Mouse (Mus musculus) MEL (cell line): ENCODE data around the gene Ext2. TPM values are rescaled to one million over a fixed set of nuclear protein-coding genes. Genes with fewer than 3 reads are reported as not detected.

Experiments
- DNase-seq: peaks from one replicate; pipeline ENCODE4 v3.0.0; 2011; ENCODE audit warnings: low read depth, low spot score
- H3K27ac ChIP-seq: 2 replicates; pipeline ENCODE4 v1.5.1; 2012; ENCODE audit warnings: low read depth, mild to moderate bottlenecking, control low read depth, low read length, moderate library complexity; ENCODE audit not compliant: control insufficient read depth
- H3K27me3 ChIP-seq, 2 experiments: fragments of 150-350 bp in 1 of 2; sonication (generic) in 1 of 2; 2 replicates each; pipeline ENCODE4 v1.6.1; 2012; ENCODE audit warnings: low read length in 2 of 2, mild to moderate bottlenecking in 2 of 2, improper control_type of control experiment in 1 of 2, moderate library complexity in 1 of 2; ENCODE audit not compliant: insufficient read depth in 2 of 2, control insufficient read depth in 1 of 2
- H3K36me3 ChIP-seq, 2 experiments: 2 replicates each; pipeline ENCODE4 v1.6.1; 2012 to 2014; ENCODE audit warnings: low read length in 2 of 2, improper control_type of control experiment in 1 of 2, inconsistent platforms in 1 of 2, mild to moderate bottlenecking in 1 of 2; ENCODE audit not compliant: insufficient read depth in 2 of 2, control insufficient read depth in 1 of 2
- H3K4me1 ChIP-seq, 2 experiments: fragments of 150-350 bp in 1 of 2; sonication (generic) in 1 of 2; 2 replicates each; pipeline ENCODE4 v1.6.1; 2012; ENCODE audit warnings: low read length in 2 of 2, improper control_type of control experiment in 1 of 2, mild to moderate bottlenecking in 1 of 2; ENCODE audit not compliant: insufficient read depth in 2 of 2, control insufficient read depth in 1 of 2
- H3K4me3 ChIP-seq, 2 experiments: fragments of 150-350 bp in 1 of 2; sonication (generic) in 1 of 2; 2 replicates each; pipeline ENCODE4 v1.5.1; 2012; ENCODE audit warnings: low read depth in 2 of 2, low read length in 2 of 2, mild to moderate bottlenecking in 2 of 2, moderate library complexity in 2 of 2, control low read depth in 1 of 2, improper control_type of control experiment in 1 of 2; ENCODE audit not compliant: control insufficient read depth in 1 of 2, insufficient read depth in 1 of 2
- H3K79me2 ChIP-seq: 2 replicates; pipeline ENCODE4 v1.6.1; 2012; ENCODE audit warnings: mild to moderate bottlenecking, low read length, moderate library complexity; ENCODE audit not compliant: control insufficient read depth, poor library complexity, insufficient read depth
- H3K9ac ChIP-seq: 2 replicates; pipeline ENCODE4 v1.6.1; 2012; ENCODE audit warnings: low read depth, mild to moderate bottlenecking, control low read depth, low read length, moderate library complexity; ENCODE audit not compliant: control insufficient read depth, poor library complexity, severe bottlenecking
- H3K9me3 ChIP-seq: fragments of 150-350 bp; sonication (generic); replicated peaks from 2 replicates; pipeline ENCODE4 v1.6.1; 2012; ENCODE audit warnings: mild to moderate bottlenecking, low read length, improper control_type of control experiment, moderate library complexity; ENCODE audit not compliant: insufficient read depth
- CHD2 ChIP-seq: IDR thresholded peaks from 2 replicates; pipeline ENCODE4 v1.6.1; 2011; ENCODE audit warnings: low read length, improper control_type of control experiment
- CTCF ChIP-seq, 3 experiments: IDR thresholded peaks in 2 of 3; conservative IDR thresholded peaks in 1 of 3; 2 replicates each; pipeline ENCODE4 v1.5.1; 2011 to 2012; ENCODE audit warnings: low read length in 3 of 3, low read depth in 2 of 3, mild to moderate bottlenecking in 2 of 3, improper control_type of control experiment in 1 of 3, inconsistent platforms in 1 of 3, mixed read lengths in 1 of 3, moderate library complexity in 1 of 3; ENCODE audit not compliant: control insufficient read depth in 1 of 3, insufficient read depth in 1 of 3, poor library complexity in 1 of 3, severe bottlenecking in 1 of 3
- ELF1 ChIP-seq: IDR thresholded peaks from 2 replicates; pipeline ENCODE4 v1.6.1; 2014; ENCODE audit warnings: low read depth, mild to moderate bottlenecking, inconsistent platforms, low read length, improper control_type of control experiment, moderate library complexity
- ETS1 ChIP-seq: IDR thresholded peaks from 2 replicates; pipeline ENCODE4 v1.6.1; 2012; ENCODE audit warnings: low read depth, mild to moderate bottlenecking, inconsistent platforms, low read length, improper control_type of control experiment, moderate library complexity
- KAT2A ChIP-seq: conservative IDR thresholded peaks from 2 replicates; pipeline ENCODE4 v1.6.1; 2012; ENCODE audit warnings: low read depth, low read length, improper control_type of control experiment, inconsistent platforms
- MEF2A ChIP-seq: IDR thresholded peaks from 2 replicates; pipeline ENCODE4 v1.6.1; 2014; ENCODE audit warnings: low read depth, mild to moderate bottlenecking, inconsistent platforms, low read length, improper control_type of control experiment; ENCODE audit not compliant: poor library complexity, insufficient replicate concordance, severe bottlenecking; ENCODE audit errors: extremely low read depth
- MYC ChIP-seq: IDR thresholded peaks from 2 replicates; pipeline ENCODE4 v1.6.1; 2011; ENCODE audit warnings: low read depth, mild to moderate bottlenecking, low read length, improper control_type of control experiment, moderate library complexity
- NELFE ChIP-seq: IDR thresholded peaks from 2 replicates; pipeline ENCODE4 v1.6.1; 2011; ENCODE audit warnings: low read depth, low read length, improper control_type of control experiment
- POLR2A ChIP-seq, 2 experiments: IDR thresholded peaks; 2 replicates each; pipeline ENCODE4 v1.6.1; 2011 to 2012; ENCODE audit warnings: low read length in 2 of 2, mild to moderate bottlenecking in 2 of 2, control low read depth in 1 of 2, improper control_type of control experiment in 1 of 2, low read depth in 1 of 2, moderate library complexity in 1 of 2; ENCODE audit not compliant: control insufficient read depth in 1 of 2, insufficient read depth in 1 of 2, poor library complexity in 1 of 2
- POLR2AphosphoS2 ChIP-seq: IDR thresholded peaks from 2 replicates; pipeline ENCODE4 v1.6.1; 2011; ENCODE audit warnings: low read length, improper control_type of control experiment
- RAD21 ChIP-seq: IDR thresholded peaks from 2 replicates; pipeline ENCODE4 v1.6.1; 2011; ENCODE audit warnings: mild to moderate bottlenecking, low read depth, low read length, improper control_type of control experiment
- RCOR1 ChIP-seq: IDR thresholded peaks from 2 replicates; pipeline ENCODE4 v1.6.1; 2012; ENCODE audit warnings: low read depth, mild to moderate bottlenecking, inconsistent platforms, low read length, improper control_type of control experiment
- TBP ChIP-seq: IDR thresholded peaks from 2 replicates; pipeline ENCODE4 v1.8.0; 2011; ENCODE audit warnings: low read depth, low read length, improper control_type of control experiment
- USF1 ChIP-seq: IDR thresholded peaks from 2 replicates; pipeline ENCODE4 v1.6.1; 2014; ENCODE audit warnings: low read depth, mild to moderate bottlenecking, inconsistent platforms, low read length, improper control_type of control experiment, moderate library complexity
- ZC3H11A ChIP-seq: IDR thresholded peaks from 2 replicates; pipeline ENCODE4 v1.6.1; 2012; ENCODE audit warnings: low read depth, mild to moderate bottlenecking, inconsistent platforms, low read length, improper control_type of control experiment
- ZMIZ1 ChIP-seq: IDR thresholded peaks from 2 replicates; pipeline ENCODE4 v1.6.1; 2012; ENCODE audit warnings: low read depth, mild to moderate bottlenecking, inconsistent platforms, low read length, improper control_type of control experiment, moderate library complexity
- ZNF384 ChIP-seq: IDR thresholded peaks from 2 replicates; pipeline ENCODE4 v1.6.1; 2012; ENCODE audit warnings: low read depth, mild to moderate bottlenecking, inconsistent platforms, low read length, improper control_type of control experiment
- polyA plus RNA-seq, 2 experiments: library from polyadenylated mRNA; stranded (reverse) in 1 of 2; unstranded in 1 of 2; fragments of >175 nt in 1 of 2; fragments of >200 nt in 1 of 2; gene quantifications; 2 replicates each; pipeline versions ENCODE4 v1.2.1 to v1.2.4; 2012; ENCODE audit warnings: low replicate concordance in 2 of 2, low read depth in 1 of 2; ENCODE audit not compliant: insufficient read length in 2 of 2, insufficient read depth in 1 of 2, missing spikeins in 1 of 2
- total RNA-seq: library from RNA; depleted of rRNA; stranded (reverse); fragments of 300-350 nt; gene quantifications from 2 replicates; pipeline ENCODE4 v1.2.3, GENCODE M21; 2012

Gene Ext2
- total and polyA plus RNA-seq, 3 experiments, result 33.7 to 66.8 TPM; not detected in 1

DNA sequence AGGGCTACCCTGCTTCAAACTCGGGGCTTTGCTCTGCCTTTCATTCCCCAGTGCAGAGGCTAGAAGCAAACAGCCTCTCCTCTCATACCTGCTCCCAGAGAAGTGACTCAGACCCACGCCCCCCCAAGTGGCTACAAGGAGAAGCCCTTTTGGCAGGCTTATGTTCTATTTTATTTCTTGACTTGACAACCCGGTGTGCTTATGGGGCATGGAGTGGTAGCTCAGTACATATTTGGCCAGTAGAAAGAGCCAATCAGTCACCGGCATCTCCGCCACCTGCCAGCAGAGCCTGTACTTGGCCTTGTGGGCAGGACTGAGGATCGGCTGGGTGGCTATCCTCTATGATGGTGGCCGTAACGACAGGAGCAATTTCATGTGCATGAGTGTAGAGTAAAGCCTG lies 85.2 kb downstream of the Ext2 start:
- H3K27ac ChIP-seq, result no peak overlapping the region
- H3K4me1 ChIP-seq, result no peaks in the 10 kb centered on the region
- H3K36me3 ChIP-seq, result peaks cover 0 to 2% of the 10 kb centered on the region in 2 experiments; a peak in 1 of 4 replicates
- no peak overlapping the region for H3K4me3 ChIP-seq
- DNase-seq, result no peak
- H3K9ac ChIP-seq, result no peak overlapping the region
- no peak for TF ChIP-seq TBP
- no peak for TF ChIP-seq RCOR1
- TF ChIP-seq ELF1, result no peak
- no peaks in the 10 kb centered on the region for H3K9me3 ChIP-seq
- H3K27me3 ChIP-seq, result no peaks in the 10 kb centered on the region
- no peaks in the 10 kb centered on the region for H3K79me2 ChIP-seq

DNA sequence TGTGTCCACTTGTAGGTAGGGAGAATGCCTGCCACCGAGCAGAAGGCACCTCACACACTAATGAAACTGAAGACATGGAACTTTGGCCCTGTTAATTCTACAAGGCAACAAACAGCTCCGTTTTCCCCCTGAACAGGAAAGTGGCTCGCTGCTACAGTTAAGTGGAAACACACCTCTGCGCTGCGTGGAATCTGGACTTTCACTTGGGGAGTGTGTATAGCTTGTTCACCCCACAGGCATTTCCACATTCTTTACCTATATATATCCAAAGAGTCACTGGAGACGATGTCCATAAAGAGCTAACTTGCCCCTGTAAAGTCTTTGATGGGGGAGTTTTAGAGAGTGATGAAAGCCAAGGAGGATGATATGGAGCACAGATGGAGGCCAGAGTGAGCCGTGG lies 89.7 kb downstream of the Ext2 start:
- TF ChIP-seq POLR2A (IDR thresholded peaks at IDR 0.05; ENCODE audit: control insufficient read depth in 1 of 2, insufficient read depth in 1 of 2, low read depth in 1 of 2, low read length in 2 of 2, poor library complexity in 1 of 2) (no peak), TBP (no peak), USF1 (no peak), MYC (no peak), ZNF384 (no peak), MEF2A (no peak), RAD21 (no peak), RCOR1 (no peak), ZC3H11A (no peak), CTCF (IDR thresholded peaks at IDR 0.05 in 2 of 3, conservative IDR thresholded peaks at IDR 0.05 in 1 of 3; ENCODE audit: control insufficient read depth in 1 of 3, insufficient read depth in 1 of 3, low read depth in 2 of 3, low read length in 3 of 3, poor library complexity in 1 of 3, severe bottlenecking in 1 of 3) (no peak), POLR2AphosphoS2 (no peak), ETS1 (no peak), NELFE (no peak), ZMIZ1 (no peak), KAT2A (no peak), CHD2 (no peak)
- TF ChIP-seq, all 39 proteins: peak for 0
- DNase-seq, result no peak
- no peak overlapping the region for H3K4me3 ChIP-seq
- no peak overlapping the region for H3K9ac ChIP-seq
- peaks cover 0 to 2% of the 10 kb centered on the region in 2 experiments; a peak in 1 of 4 replicates for H3K36me3 ChIP-seq
- no peaks in the 10 kb centered on the region for H3K79me2 ChIP-seq
- H3K27ac ChIP-seq, result no peak overlapping the region
- H3K4me1 ChIP-seq, result no peaks in the 10 kb centered on the region
- no peaks in the 10 kb centered on the region for H3K27me3 ChIP-seq
- no peaks in the 10 kb centered on the region for H3K9me3 ChIP-seq
